Comparison of ENCODE assay signal across 16 mouse cellular contexts in genomic region chr4:150880364-150880763, GRCm38 (mm10). TPM values are rescaled to one million over a fixed set of nuclear protein-coding genes. Genes with fewer than 3 reads are reported as not detected.
"Had no signal": no experiment of that assay in that cellular context is flagged by ENCODE, and none has a peak within 500 bp of the region (broad histone marks: within the 10 kb centered on the region; RNA-seq: fewer than 3 reads in every experiment).

No protein-coding gene starts in this region.

- H3K4me3 ChIP-seq: kidney, embryonic 15.5 days; left cerebral cortex, adult 2 months; liver, embryonic 13.5 days; midbrain, embryonic 12.5 days; midbrain, embryonic 15.5 days; myocyte had no signal

- H3K4me1 ChIP-seq: kidney, embryonic 15.5 days; midbrain, embryonic 15.5 days had no signal

- DNase-seq: kidney, adult 8-10 months; kidney, postnatal 10 days; kidney, postnatal 36 days; layer of hippocampus, postnatal 36 days; liver, embryonic 13.5 days; lung, adult 2 months; lung, postnatal 14 days; lung, postnatal 4 days; thymus, adult 18-20 months; thymus, postnatal 36 days had no signal

- H3K27ac ChIP-seq: kidney, embryonic 15.5 days; left cerebral cortex, adult 2 months; liver, embryonic 13.5 days; midbrain, embryonic 12.5 days; midbrain, embryonic 15.5 days had no signal

- H3K36me3 ChIP-seq: liver, embryonic 13.5 days; midbrain, embryonic 12.5 days; midbrain, embryonic 15.5 days had no signal

- H3K9ac ChIP-seq: kidney, embryonic 15.5 days; liver, embryonic 13.5 days; midbrain, embryonic 12.5 days; midbrain, embryonic 15.5 days had no signal

- H3K27me3 ChIP-seq: kidney, embryonic 15.5 days; liver, embryonic 13.5 days; midbrain, embryonic 12.5 days; midbrain, embryonic 15.5 days had no signal

RNA-seq across cellular contexts. Expression of gene Tnfrsf9, which starts 34.0 kb away (rescaled TPM):
- total RNA-seq: megakaryocyte progenitor cell, adult 5-6 weeks had no signal
